Mouse (Mus musculus): ENCODE data around the gene Lrriq1. TPM values are rescaled to one million over a fixed set of nuclear protein-coding genes. Genes with fewer than 3 reads are reported as not detected.

The Lrriq1 gene
- polyA plus RNA-seq, 1 experiment from 2014 or later: 2.5 TPM

DNA sequence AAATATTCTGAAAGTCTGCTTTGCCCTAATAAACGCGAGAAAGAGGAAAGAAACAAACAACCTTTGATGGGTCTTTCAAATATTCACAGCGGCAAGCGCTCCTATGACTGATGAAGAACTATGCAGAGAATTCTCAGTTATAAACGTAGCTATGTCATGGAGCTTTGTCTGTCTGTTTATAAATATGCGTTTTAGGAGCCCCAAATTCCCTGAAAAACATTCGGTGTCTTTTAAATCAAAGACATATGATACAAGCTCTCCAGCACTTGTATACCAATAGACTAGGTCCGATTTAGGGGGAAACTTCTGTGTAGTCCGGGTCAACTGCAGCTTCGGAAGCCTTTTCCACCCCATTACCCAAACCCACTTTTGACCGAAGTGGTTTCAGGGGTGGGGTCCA lies 205.2 kb downstream of the Lrriq1 start:
- no peak for ATAC-seq
- H3K9ac ChIP-seq (ENCODE audit: low read length): no peak overlapping the region
- no peak overlapping the region for H3K27ac ChIP-seq (ENCODE audit: low read depth, low read length)
- H3K4me1 ChIP-seq (ENCODE audit: control insufficient read depth, insufficient read depth, low read length): peaks cover 3% of the 10 kb centered on the region
- H3K9me3 ChIP-seq (replicated peaks; ENCODE audit: control insufficient read depth, low read length): no peaks in the 10 kb centered on the region
- DNase-seq (ENCODE audit: low spot score): no peak
- H3K27me3 ChIP-seq (replicated peaks; ENCODE audit: control insufficient read depth, insufficient read depth, low read length): peaks cover 73% of the 10 kb centered on the region
- no peak overlapping the region for H3K4me2 ChIP-seq (ENCODE audit: low read length)
- 3% methylated on average over 11 of the region's 11 CpGs for WGBS
- H3K4me3 ChIP-seq (ENCODE audit: low read depth, low read length): no peak overlapping the region
- H3K36me3 ChIP-seq (ENCODE audit: control insufficient read depth, insufficient read depth, low read length): no peaks in the 10 kb centered on the region

DNA sequence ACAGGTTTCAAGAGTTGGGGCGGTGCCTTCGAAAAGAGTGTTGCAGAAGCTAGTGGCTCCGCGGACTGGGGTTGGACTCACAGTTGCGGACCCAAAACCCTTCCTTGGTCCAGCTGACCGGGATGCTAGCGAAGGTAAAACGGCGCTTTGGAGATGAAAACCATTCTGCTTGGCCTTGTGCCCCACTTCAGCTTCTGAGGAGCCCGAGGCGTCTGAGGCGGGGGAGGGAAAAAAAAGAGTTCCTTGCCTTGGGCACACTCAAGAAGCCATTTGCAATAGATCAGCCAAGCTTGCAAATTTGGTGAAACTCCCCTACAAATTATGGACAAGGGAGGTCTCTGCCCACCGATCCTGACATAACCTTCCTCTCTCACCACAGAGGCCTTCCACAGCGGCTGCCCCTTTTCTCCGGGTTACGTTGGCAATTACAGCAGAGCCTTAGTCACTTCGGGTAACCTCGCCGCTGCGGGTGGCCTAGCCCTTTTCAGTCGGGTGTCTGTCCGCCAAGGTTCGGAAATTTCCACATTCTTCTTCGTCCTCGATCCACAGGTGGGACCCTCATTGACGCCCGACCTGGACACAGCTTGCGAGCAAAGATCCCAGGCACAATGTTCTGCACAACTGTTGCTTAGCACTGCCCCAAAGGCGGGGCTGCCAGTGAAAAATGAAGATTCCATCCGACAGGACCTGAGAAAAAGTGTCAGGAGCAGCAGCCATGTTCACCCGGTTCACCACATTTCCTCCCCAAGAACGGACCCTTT lies 206.2 kb downstream of the Lrriq1 start, which contains the start of gene Alx1:
TSS of gene Alx1 (minus strand) at position 486 of the 761 bp plus-strand sequence.
- H3K27me3 ChIP-seq (replicated peaks; ENCODE audit: control insufficient read depth, insufficient read depth, low read length): peaks cover 68% of the 10 kb centered on the region
- no peak within 1 kb of the TSS for H3K4me3 ChIP-seq (ENCODE audit: low read depth, low read length)
- no peak within 1 kb of the TSS for H3K27ac ChIP-seq (ENCODE audit: low read depth, low read length)
- H3K36me3 ChIP-seq (ENCODE audit: control insufficient read depth, insufficient read depth, low read length): no peaks in the 10 kb centered on the region
- under 1% methylated on average over 32 of the region's 32 CpGs for WGBS
- H3K4me1 ChIP-seq (ENCODE audit: control insufficient read depth, insufficient read depth, low read length): peaks cover 3% of the 10 kb centered on the region
- H3K4me2 ChIP-seq (ENCODE audit: low read length): no peak within 1 kb of the TSS
- H3K9ac ChIP-seq (ENCODE audit: low read length): no peak within 1 kb of the TSS
- no peak for DNase-seq (ENCODE audit: low spot score)
- H3K9me3 ChIP-seq (replicated peaks; ENCODE audit: control insufficient read depth, low read length): no peaks in the 10 kb centered on the region
- no peak for ATAC-seq

DNA sequence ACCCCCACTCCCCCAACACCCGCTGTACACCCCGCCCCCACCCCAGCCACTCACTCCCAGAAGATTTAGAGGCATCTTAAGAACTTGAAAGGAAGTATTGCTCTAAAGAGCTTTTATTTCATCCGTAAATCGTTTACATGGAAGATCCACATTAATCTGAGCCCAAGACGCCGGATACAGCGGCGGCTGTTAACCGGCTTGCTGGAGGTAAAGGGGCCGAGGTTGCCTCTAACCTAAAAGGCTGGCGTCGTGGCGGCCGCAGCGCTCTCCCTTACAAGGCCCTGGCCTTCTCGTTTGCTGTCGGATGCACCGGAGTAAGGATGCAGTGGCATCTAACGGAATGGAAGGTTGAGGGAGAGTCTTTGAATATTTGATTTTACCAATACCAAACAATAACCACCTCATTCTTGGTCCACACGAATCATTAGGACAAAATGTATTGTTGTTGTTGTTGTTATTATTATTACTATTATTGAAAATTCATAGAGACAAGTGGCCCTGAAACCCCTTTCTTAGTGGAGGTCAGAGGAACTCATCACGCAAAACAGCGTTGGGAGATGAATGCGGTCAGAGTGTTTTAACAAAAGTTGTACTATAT lies 206.9 kb downstream of the Lrriq1 start:
- Histone ChIP-seq H3K4me3 (ENCODE audit: low read depth, low read length) (no peak overlapping the region), H3K27me3 (replicated peaks; ENCODE audit: control insufficient read depth, insufficient read depth, low read length) (peaks cover 63% of the 10 kb centered on the region), H3K4me1 (ENCODE audit: control insufficient read depth, insufficient read depth, low read length) (peaks cover 3% of the 10 kb centered on the region), H3K9me3 (replicated peaks; ENCODE audit: control insufficient read depth, low read length) (no peaks in the 10 kb centered on the region), H3K27ac (ENCODE audit: low read depth, low read length) (no peak overlapping the region), H3K36me3 (ENCODE audit: control insufficient read depth, insufficient read depth, low read length) (no peaks in the 10 kb centered on the region), H3K4me2 (ENCODE audit: low read length) (no peak overlapping the region), H3K9ac (ENCODE audit: low read length) (no peak overlapping the region)
- ATAC-seq (no peak), DNase-seq (ENCODE audit: low spot score) (no peak)
- under 1% methylated on average over 21 of the region's 23 CpGs for WGBS

DNA sequence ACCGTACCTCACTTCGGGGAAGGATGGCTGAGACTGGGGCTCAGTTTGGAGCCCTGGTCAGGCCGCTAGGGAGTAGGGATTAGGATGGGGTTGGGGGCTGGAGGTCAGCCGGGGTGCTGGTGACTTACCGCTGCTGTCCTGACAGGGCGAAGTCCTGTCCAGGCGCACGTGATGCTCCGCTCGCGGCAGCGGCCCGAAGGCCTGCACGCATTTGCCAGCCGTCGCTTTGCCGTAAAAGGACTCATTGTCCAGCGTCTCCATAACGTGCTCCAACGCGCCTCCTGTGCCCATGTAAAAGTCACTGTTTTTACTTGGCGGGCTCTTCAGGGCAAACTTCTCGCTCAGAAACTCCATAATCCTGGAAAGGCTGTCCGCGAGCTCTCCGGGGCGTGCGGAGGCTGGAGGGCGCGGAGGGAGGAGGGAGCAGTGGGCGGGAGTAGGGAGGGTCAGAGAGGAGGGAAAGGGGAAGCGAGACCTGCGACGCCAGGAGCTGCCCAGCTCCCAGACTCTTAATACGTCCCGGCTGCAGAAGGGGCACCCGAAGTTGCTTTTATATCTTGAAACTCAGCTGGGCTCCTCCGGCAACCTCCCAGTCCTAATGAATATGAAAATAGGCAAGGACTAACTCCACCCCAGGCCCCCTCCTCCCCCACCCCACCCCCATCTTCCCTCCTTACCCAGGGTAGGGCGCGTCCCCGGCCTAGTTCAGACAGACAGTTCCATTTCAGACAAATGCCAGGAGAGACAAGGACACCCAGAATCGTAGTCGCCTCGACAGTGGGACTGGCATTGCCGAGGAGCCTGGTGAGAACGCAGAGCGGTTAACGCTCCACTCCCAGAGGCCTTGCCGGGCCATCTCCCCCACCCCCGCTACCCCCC lies 207.6 kb downstream of the Lrriq1 start:
- H3K9ac ChIP-seq (ENCODE audit: low read length): no peak overlapping the region
- no peak for DNase-seq (ENCODE audit: low spot score)
- WGBS: under 1% methylated on average over 47 of the region's 50 CpGs

DNA sequence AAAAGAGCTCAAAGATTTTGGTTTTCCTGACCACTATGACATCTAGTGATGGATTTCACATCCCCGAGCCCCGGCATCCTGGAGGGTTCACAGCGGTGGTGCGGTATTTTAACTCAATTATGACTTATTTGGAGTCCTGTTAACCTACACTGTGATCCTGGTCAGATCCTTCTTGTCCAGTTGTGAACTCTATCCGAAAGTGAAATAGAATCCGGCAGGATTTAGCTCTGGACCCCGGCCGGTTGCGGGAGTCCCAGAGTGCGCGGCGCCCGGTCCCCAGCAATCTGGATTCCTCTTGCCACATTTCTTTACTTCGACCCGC lies 208.2 kb downstream of the Lrriq1 start:
- H3K4me3 ChIP-seq (ENCODE audit: low read depth, low read length): peak overlapping the region; percentile 22; the same call in 1 of the 2 replicates
- DNase-seq (ENCODE audit: low spot score) (no peak), ATAC-seq (peak; percentile 49)
- no peaks in the 10 kb centered on the region for H3K36me3 ChIP-seq (ENCODE audit: control insufficient read depth, insufficient read depth, low read length)
- H3K27me3 ChIP-seq (replicated peaks; ENCODE audit: control insufficient read depth, insufficient read depth, low read length): peaks cover 58% of the 10 kb centered on the region
- WGBS: 0% methylated on average over 15 of the region's 15 CpGs
- no peak overlapping the region for H3K9ac ChIP-seq (ENCODE audit: low read length)
- no peak overlapping the region for H3K27ac ChIP-seq (ENCODE audit: low read depth, low read length)
- H3K9me3 ChIP-seq (replicated peaks; ENCODE audit: control insufficient read depth, low read length): no peaks in the 10 kb centered on the region
- peaks cover 3% of the 10 kb centered on the region for H3K4me1 ChIP-seq (ENCODE audit: control insufficient read depth, insufficient read depth, low read length)
- H3K4me2 ChIP-seq (ENCODE audit: low read length): peak overlapping the region; percentile 44

More for the DNA sequence above, 207.6 kb downstream of the Lrriq1 start:
- peaks cover 64% of the 10 kb centered on the region for H3K27me3 ChIP-seq (replicated peaks; ENCODE audit: control insufficient read depth, insufficient read depth, low read length)
- ATAC-seq: peak; percentile 56
- H3K36me3 ChIP-seq (ENCODE audit: control insufficient read depth, insufficient read depth, low read length): no peaks in the 10 kb centered on the region
- H3K4me2 ChIP-seq (ENCODE audit: low read length): peak overlapping the region; percentile 44
- peaks cover 3% of the 10 kb centered on the region for H3K4me1 ChIP-seq (ENCODE audit: control insufficient read depth, insufficient read depth, low read length)
- H3K27ac ChIP-seq (ENCODE audit: low read depth, low read length): no peak overlapping the region
- H3K9me3 ChIP-seq (replicated peaks; ENCODE audit: control insufficient read depth, low read length): no peaks in the 10 kb centered on the region
- peak overlapping the region; percentile 22; the same call in 1 of the 2 replicates for H3K4me3 ChIP-seq (ENCODE audit: low read depth, low read length)

DNA sequence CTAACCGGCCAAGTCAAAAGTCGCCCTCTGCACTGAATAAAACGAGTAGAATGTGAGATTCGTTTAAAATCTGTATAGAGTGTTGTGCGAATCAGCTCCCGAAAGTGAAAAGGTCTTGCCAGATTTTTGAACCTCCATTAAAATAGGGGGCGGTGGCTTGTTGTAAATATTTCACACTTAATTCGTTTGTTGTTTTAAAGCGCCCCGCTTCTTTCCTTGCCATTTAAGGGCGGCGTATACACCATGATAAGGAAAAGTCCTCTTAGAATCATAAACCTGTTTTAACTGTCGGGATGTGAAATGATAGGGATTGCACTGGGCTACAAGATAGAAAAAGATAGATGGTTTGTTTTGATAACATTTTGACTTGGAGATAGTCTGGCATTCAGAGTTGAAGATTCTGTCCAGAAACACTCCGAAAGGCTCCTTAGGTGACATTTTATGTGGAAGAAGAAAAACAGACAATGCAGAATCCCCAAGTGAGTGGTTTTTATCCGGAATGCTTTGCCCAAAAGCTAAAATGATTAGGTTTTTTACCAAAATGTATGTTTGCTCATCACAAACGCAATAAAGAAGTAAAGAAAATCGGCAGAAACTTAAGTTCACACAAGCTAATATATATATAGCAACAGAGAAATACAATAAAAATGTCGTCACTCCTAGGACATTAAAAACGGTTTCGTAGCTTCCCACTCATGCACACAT lies 208.7 kb downstream of the Lrriq1 start:
- DNase-seq (ENCODE audit: low spot score) (peak; percentile 42), ATAC-seq (no peak)
- no peak overlapping the region for H3K27ac ChIP-seq (ENCODE audit: low read depth, low read length)
- no peaks in the 10 kb centered on the region for H3K9me3 ChIP-seq (replicated peaks; ENCODE audit: control insufficient read depth, low read length)
- under 1% methylated on average over 20 of the region's 20 CpGs for WGBS
- H3K27me3 ChIP-seq (replicated peaks; ENCODE audit: control insufficient read depth, insufficient read depth, low read length): peaks cover 53% of the 10 kb centered on the region
- H3K4me2 ChIP-seq (ENCODE audit: low read length): 0 out of 2 replicates have a peak overlapping the region, but pooled peaks have one; percentile 44
- H3K9ac ChIP-seq (ENCODE audit: low read length): no peak overlapping the region
- H3K4me1 ChIP-seq (ENCODE audit: control insufficient read depth, insufficient read depth, low read length): peaks cover 3% of the 10 kb centered on the region
- H3K36me3 ChIP-seq (ENCODE audit: control insufficient read depth, insufficient read depth, low read length): no peaks in the 10 kb centered on the region
- H3K4me3 ChIP-seq (ENCODE audit: low read depth, low read length): no peak overlapping the region

DNA sequence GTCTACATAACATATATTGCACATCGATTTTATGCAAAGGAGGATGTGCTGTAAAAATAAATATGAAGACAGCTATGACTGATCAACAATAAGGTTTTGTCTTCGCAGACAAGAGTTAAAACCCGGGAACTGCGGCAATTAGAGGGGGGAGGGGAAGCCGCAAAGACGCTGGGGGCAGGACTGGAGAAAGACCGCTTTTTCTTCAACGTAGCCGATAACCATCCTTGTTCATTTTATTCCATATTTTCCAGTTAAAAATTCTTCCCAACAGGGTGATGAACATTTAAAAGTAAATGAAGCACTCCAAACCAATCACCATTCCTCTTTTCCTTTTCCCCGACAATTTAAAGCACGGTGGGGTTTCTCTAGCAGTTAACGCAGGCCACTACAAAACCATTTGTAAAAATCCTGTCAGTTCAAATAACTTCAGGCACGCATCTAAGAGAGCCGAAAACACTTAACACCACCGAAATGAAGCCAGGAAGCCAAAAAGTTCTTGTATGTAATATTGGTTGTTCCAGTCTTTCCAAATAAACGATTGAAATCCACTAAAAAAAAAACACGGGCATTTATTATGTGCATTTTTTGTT lies 209.4 kb downstream of the Lrriq1 start:
- no peak overlapping the region for H3K27ac ChIP-seq (ENCODE audit: low read depth, low read length)
- H3K9me3 ChIP-seq (replicated peaks; ENCODE audit: control insufficient read depth, low read length): no peaks in the 10 kb centered on the region
- peaks cover 3% of the 10 kb centered on the region for H3K4me1 ChIP-seq (ENCODE audit: control insufficient read depth, insufficient read depth, low read length)
- DNase-seq (ENCODE audit: low spot score) (peak; percentile 45), ATAC-seq (no peak)
- H3K27me3 ChIP-seq (replicated peaks; ENCODE audit: control insufficient read depth, insufficient read depth, low read length): peaks cover 47% of the 10 kb centered on the region
- H3K4me3 ChIP-seq (ENCODE audit: low read depth, low read length): no peak overlapping the region
- under 1% methylated on average over 17 of the region's 17 CpGs for WGBS
- H3K9ac ChIP-seq (ENCODE audit: low read length): no peak overlapping the region
- H3K4me2 ChIP-seq (ENCODE audit: low read length): no peak overlapping the region
- no peaks in the 10 kb centered on the region for H3K36me3 ChIP-seq (ENCODE audit: control insufficient read depth, insufficient read depth, low read length)

DNA sequence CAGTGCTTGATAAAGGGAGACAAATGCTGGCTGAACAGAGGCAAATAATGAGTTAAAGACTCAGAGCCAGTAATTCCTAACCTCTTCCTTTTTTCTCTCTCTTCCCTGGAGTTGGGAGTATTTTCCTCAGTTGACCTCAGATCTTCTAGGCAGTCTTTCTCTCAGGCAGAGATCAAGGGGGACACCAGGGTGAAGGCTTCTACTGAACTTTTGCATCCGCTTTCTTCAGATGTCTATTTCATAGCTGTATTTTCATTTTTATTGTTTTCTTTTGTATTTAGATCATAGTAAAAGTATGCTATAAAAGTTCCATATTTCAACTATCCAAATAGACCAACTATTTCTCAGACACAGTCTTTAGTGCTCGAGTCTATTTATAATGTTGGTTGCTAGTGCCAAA lies 233.6 kb downstream of the Lrriq1 start:
- Histone ChIP-seq H3K27ac (ENCODE audit: low read depth, low read length) (no peak overlapping the region), H3K9me3 (replicated peaks; ENCODE audit: control insufficient read depth, low read length) (no peaks in the 10 kb centered on the region), H3K36me3 (ENCODE audit: control insufficient read depth, insufficient read depth, low read length) (no peaks in the 10 kb centered on the region), H3K4me2 (ENCODE audit: low read length) (no peak overlapping the region), H3K4me3 (ENCODE audit: low read depth, low read length) (no peak overlapping the region), H3K27me3 (replicated peaks; ENCODE audit: control insufficient read depth, insufficient read depth, low read length) (no peaks in the 10 kb centered on the region), H3K4me1 (ENCODE audit: control insufficient read depth, insufficient read depth, low read length) (no peaks in the 10 kb centered on the region), H3K9ac (ENCODE audit: low read length) (no peak overlapping the region)
- DNase-seq (ENCODE audit: low spot score) (no peak), ATAC-seq (no peak)
- WGBS: 86% methylated on average over 2 of the region's 2 CpGs
